Mouse (Mus musculus) kidney, adult 2 months (tissue): ENCODE measurements around the gene Scrn3.

ENCODE experiments used
- CTCF ChIP-seq: fragments of 200-500 bp; conservative IDR thresholded peaks from 2 replicates; pipeline ENCODE4 v1.5.1; 2011; ENCODE audit warnings: low read depth, mild to moderate bottlenecking, control low read depth, low read length, moderate library complexity, mixed read lengths; ENCODE audit not compliant: insufficient read depth, insufficient read length
- POLR2A ChIP-seq: fragments of 200-500 bp; IDR thresholded peaks from one replicate; pipeline ENCODE4 v1.6.1; 2011; ENCODE audit warnings: low read depth, low read length, control low read depth

DNA sequence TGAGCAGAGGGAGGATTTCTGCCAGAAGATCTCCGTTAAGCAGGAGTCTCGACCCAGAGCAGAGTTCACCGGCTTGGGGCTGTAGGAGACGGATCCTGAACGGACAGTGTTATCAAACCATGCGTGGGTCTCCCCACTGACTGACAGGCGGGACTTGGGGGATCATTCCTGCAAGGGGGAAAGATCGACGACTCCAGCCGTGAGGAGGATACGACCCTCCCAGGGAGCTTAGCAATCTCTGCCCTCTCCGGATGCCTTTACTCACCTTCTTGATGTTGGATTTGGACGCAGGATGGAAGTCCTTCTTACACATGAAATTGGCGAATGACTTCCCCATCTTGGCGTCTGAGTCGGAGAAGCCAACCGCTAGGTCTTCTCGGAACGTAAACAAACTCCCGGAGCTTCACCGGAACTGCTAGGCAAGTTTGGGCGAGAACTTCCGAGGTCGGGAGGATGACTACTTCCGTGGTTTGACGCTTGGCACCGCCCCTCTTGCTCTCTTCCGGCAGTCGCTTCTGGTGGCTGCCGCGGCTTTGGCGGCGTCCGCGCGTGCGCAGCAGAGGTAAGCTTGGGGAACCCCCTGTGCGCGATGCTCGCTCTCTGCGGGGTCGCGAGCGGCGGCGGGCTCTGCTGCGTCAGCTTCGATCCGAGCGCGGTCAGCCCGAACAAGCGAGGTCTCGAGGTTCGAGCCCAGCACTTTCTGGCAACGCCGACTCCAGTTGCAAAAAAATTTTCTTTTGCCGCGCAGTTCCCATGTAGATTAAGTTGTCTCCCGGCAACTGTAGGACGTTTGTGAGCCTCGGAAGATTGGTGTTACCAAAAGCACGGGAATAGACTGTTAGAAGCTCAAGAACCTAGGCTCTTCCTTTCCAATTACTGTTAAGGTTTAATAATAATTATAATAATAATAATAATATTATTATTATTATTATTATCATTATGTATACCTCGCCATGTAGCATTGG lies at the start of gene Scrn3, which contains the start of gene Cir1:
- TF ChIP-seq POLR2A (peak; percentile 43), CTCF (no peak)
